Mouse (Mus musculus): ENCODE results near the gene Zfp493. TPM values are rescaled to one million over a fixed set of nuclear protein-coding genes. Genes with fewer than 3 reads are reported as not detected.
"Not testable (repeated sequence)": the region's sequence is repeated elsewhere in the genome, so short reads cannot be mapped to it uniquely, and the experiment has no call there.

Zfp493 gene
- polyA plus RNA-seq, 1 experiment from 2014 or later, result 2.9 TPM

DNA sequence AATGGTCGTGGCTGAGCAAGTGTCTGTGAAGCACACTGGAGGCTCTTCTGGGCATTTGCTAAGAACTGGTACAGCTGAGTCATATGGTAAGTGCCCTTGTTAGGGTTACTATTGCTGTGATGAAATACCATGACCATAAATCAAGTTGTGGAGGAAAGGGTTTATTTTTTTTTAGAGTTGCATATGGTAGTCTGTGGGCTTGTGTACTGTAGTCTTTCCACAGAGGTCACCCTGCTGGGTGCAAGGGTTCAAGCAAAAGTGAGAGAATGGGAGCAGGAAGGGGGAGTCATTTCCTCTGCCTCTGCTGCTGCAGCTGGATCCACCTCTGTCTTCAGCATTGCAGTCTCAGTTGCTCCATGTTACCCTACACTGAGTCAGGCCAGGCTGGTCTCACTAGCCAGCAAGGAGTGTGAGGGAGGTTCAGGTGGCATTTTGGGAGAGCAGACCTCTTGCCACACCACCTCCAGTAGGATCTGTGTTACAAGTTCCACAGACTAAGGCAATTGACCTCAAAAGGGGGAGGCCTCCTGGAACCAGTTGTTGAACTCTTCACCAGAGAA, 32.2 kb downstream of the Zfp493 start:
- Histone ChIP-seq H3K36me3 (no peaks in the 10 kb centered on the region), H3K27ac (no peak overlapping the region), H3K4me1 (no peaks in the 10 kb centered on the region), H3K27me3 (no peaks in the 10 kb centered on the region), H3K4me2 (no peak overlapping the region), H3K9ac (no peak overlapping the region), H3K9me3 (no peaks in the 10 kb centered on the region), H3K4me3 (no peak overlapping the region)
- 31% methylated on average over 1 of the region's 1 CpGs for WGBS
- ATAC-seq (ENCODE audit: borderline replicate concordance, extremely low read depth, low FRiP score, low TSS enrichment), result no peak

DNA sequence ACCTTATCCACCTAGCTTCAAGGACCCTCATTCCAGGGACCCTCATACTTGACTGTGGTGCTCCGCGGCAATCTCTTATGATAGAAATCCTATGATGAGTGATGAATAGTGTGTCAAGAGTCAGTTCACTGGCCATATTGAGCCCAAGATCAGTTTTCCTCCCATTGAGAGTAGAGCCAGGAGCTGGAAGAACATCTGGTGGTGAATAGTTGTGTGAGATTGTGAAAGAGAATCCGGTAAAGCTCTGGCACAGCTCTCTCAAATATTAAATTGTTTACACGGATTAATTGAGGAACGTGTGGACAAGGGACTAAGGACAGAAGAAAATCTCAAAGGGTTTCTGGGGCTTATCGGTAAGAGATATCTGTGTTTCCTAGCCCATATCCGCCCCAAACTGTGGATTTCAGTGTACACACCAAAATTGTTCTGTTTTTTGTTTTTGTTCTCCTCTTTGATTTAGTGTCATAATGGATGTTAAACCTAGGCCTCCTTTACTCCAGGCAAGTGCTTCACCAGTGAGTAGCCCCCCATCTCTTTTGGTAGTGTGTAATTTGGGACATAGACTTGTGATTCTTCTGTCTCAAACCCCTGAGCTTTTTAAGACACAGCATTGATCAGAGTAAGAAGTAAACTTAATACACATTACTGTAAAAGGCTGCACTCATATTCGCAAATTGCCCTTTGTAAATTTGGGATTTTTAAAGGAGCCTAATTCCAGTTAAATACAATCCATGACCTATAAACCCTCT, 33.6 kb downstream of the Zfp493 start:
- Histone ChIP-seq H3K4me3 (peak overlapping the region; percentile 73), H3K36me3 (no peaks in the 10 kb centered on the region), H3K27me3 (no peaks in the 10 kb centered on the region), H3K9ac (peak overlapping the region; percentile 66; the same call in 1 of the 2 replicates), H3K27ac (peak overlapping the region; percentile 89; the same call in 1 of the 2 replicates), H3K4me1 (no peaks in the 10 kb centered on the region), H3K9me3 (no peaks in the 10 kb centered on the region), H3K4me2 (peak overlapping the region; percentile 72)
- ATAC-seq (ENCODE audit: borderline replicate concordance, extremely low read depth, low FRiP score, low TSS enrichment), result peak; percentile 19; the same call in 1 of the 2 replicates
- WGBS, result 78% methylated on average over 8 of the region's 8 CpGs

DNA sequence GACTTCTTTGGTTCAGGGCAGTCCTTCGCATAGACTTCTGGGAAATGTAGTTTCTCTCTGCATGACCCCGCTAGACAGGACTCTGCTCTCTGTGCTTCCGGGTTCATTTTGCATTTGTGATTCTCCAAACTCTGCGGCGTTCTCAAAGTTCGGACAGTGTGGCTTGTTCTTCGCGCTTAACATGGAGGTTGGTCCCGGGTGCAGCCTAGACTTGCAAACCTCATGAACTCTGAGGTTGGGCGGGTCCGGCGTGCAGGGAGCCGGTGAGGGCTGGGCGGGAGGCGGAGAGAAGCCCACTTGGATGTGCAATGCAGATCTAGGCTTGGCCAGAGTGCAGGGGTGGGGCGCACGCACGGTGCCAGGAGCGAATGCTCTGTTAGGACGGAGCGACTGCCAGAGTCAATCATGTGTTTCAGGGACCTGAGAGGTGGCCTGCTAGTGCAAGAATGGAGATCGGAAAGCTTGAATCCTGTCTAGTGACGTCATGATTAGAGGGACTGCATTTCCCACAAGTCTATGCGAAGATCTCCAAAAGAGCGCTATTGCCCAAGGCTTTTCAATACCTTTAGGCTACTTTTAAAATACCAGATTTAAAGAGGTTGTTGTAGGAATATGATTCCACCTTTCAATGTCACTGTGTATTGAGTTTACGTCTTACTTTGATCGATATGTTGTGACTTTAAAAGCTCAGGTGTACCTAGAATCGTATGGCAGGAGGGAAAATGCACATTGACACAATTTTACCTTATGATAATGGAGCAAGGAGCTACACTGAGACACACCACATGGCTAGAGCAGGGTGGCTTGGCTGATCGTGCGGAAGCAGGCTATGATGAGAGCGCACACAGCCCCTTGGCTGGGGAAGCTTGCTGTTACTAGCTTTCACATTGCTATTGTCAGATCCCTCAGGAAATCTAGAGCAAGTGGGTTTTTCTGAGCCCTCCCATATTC, 34.5 kb downstream of the Zfp493 start, which contains the start of gene Zfp273:
Gene Zfp273 (plus strand): TSS at position 31 of the 951 bp plus-strand sequence.
- WGBS, result 4% methylated on average over 31 of the region's 31 CpGs
- peak; percentile 95 for ATAC-seq (ENCODE audit: borderline replicate concordance, extremely low read depth, low FRiP score, low TSS enrichment)
- Histone ChIP-seq H3K9me3 (no peaks in the 10 kb centered on the region), H3K27ac (peak within 1 kb of the TSS; percentile 89), H3K9ac (peak within 1 kb of the TSS; percentile 66), H3K27me3 (no peaks in the 10 kb centered on the region), H3K4me3 (peak within 1 kb of the TSS; percentile 73), H3K4me1 (no peaks in the 10 kb centered on the region), H3K36me3 (0 out of 2 replicates have a peak, but pooled peaks cover 5% of the 10 kb centered on the region), H3K4me2 (peak within 1 kb of the TSS; percentile 72)

DNA sequence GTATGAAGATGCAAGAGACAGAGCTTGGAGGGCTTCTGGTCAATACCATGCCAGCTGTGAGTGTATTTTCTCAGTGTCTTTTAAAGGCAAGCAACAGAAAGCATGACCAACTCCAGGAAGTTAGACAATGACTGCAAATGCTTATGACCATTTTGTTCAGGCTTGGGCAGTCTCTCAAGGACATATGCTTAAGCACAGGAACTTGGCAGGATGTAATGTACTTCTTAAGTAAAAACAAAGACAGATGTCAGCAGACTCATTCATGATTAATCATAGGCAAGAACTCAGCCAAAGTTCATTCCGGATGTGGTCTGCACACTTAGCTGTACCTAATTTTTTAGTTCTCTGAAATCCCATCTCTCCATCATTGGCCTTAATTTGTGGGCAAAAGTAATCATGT, 39.1 kb downstream of the Zfp493 start:
- no peak for ATAC-seq (ENCODE audit: borderline replicate concordance, extremely low read depth, low FRiP score, low TSS enrichment)
- H3K27ac ChIP-seq, result 0 out of 2 replicates have a peak overlapping the region, but pooled peaks have one; percentile 4
- no peaks in the 10 kb centered on the region for H3K27me3 ChIP-seq
- no peaks in the 10 kb centered on the region for H3K4me1 ChIP-seq
- no peak overlapping the region for H3K4me3 ChIP-seq
- no peak overlapping the region for H3K4me2 ChIP-seq
- H3K9ac ChIP-seq, result no peak overlapping the region
- WGBS, result 68% methylated on average over 1 of the region's 1 CpGs
- H3K36me3 ChIP-seq, result peaks cover 9% of the 10 kb centered on the region; the same call in 1 of the 2 replicates
- no peaks in the 10 kb centered on the region for H3K9me3 ChIP-seq

DNA sequence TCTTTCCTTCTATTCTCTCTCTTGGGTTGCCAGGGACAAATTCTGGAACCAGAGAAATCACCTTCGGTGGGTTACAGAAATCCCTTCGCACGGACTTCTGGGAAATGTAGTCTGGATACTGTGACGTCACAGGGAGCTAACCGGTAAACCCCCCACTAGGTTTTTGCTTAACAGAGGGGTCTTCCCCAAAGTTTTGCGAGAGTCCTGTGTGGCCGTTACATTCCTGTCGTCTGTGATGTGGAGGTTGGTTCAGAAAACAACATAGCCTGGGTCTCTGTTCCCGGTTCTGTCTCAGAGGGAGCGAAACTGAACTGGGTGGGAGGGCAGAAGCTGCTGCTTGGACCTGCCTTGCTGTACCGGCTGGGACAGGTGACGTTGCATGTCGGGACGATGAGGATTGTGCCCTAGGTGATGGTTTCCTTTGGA, 51.4 kb downstream of the Zfp493 start, which contains the start of gene Gm10037:
Gene Gm10037 (plus strand): TSS at position 196 of the 426 bp plus-strand sequence.
- no peak within 1 kb of the TSS for H3K27ac ChIP-seq
- ATAC-seq (ENCODE audit: borderline replicate concordance, extremely low read depth, low FRiP score, low TSS enrichment), result peak; percentile 81; the same call in 1 of the 2 replicates
- H3K36me3 ChIP-seq, result peaks cover 8% of the 10 kb centered on the region

DNA sequence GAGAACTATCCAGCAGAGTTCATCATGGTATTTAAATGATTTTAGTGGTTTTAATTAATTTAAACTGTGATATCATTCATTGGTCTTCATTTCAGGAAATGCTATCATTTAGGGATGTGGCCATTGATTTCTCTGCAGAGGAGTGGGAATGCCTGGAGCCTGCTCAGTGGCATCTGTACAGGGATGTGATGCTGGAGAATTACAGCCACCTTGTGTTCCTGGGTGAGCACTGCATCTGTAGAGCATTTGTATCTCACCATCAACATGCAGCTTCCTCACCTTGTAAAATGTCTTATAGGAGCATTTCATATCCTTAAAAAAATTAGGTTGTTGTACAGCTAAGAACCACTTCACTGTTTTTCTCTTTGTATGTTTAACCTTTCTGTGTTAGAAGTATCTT, 53.6 kb downstream of the Zfp493 start:
- H3K4me1 ChIP-seq; H3K4me3 ChIP-seq; H3K9ac ChIP-seq; ATAC-seq (ENCODE audit: borderline replicate concordance, extremely low read depth, low FRiP score, low TSS enrichment); H3K4me2 ChIP-seq; H3K9me3 ChIP-seq; H3K27me3 ChIP-seq; H3K36me3 ChIP-seq; H3K27ac ChIP-seq: not testable (repeated sequence)

More for the DNA sequence above, 51.4 kb downstream of the Zfp493 start, which contains the start of gene Gm10037:
- Histone ChIP-seq H3K9ac (peak within 1 kb of the TSS; percentile 55), H3K27me3 (no peaks in the 10 kb centered on the region), H3K4me1 (no peaks in the 10 kb centered on the region), H3K9me3 (peaks cover 7% of the 10 kb centered on the region; the same call in 1 of the 2 replicates), H3K4me2 (peak within 1 kb of the TSS; percentile 75), H3K4me3 (peak within 1 kb of the TSS; percentile 58)
- WGBS, result 2% methylated on average over 14 of the region's 14 CpGs

Other genes with a start within 250 kb of the Zfp493 start
- gene Zfp748, start 225.9 kb upstream of the Zfp493 start, polyA plus RNA-seq (2015; fragmentation: Nextera tagmentation; extraction: Ambion mirVana), result 14.5 and 14.7 TPM in 2 replicates
- gene Zfp729b, start 170.0 kb upstream of the Zfp493 start, polyA plus RNA-seq (2015; fragmentation: Nextera tagmentation; extraction: Ambion mirVana), result 3.5 and 4.4 TPM in 2 replicates
- gene Gm49345, start 141.9 kb upstream of the Zfp493 start, polyA plus RNA-seq (2015; fragmentation: Nextera tagmentation; extraction: Ambion mirVana), result not detected in 2 replicates
- gene Zfp729a, start 141.9 kb upstream of the Zfp493 start, polyA plus RNA-seq (2015; fragmentation: Nextera tagmentation; extraction: Ambion mirVana), result 2.4 and 2.7 TPM in 2 replicates
- 11.0 and 12.1 TPM in 2 replicates for gene Zfp738, start 92.6 kb upstream of the Zfp493 start, polyA plus RNA-seq (2015; fragmentation: Nextera tagmentation; extraction: Ambion mirVana)
- gene Zfp65, start 50.5 kb upstream of the Zfp493 start, polyA plus RNA-seq (2015; fragmentation: Nextera tagmentation; extraction: Ambion mirVana), result 6.1 and 6.6 TPM in 2 replicates
- gene Zfp85, start 24.5 kb upstream of the Zfp493 start, polyA plus RNA-seq (2015; fragmentation: Nextera tagmentation; extraction: Ambion mirVana), result 5.6 and 6.4 TPM in 2 replicates
- gene Zfp273, start 34.0 kb downstream of the Zfp493 start, polyA plus RNA-seq (2015; fragmentation: Nextera tagmentation; extraction: Ambion mirVana), result 7.6 and 8.7 TPM in 2 replicates
- 1.9 and 2.2 TPM in 2 replicates for gene Gm10037, start 51.4 kb downstream of the Zfp493 start, polyA plus RNA-seq (2015; fragmentation: Nextera tagmentation; extraction: Ambion mirVana)
- gene BC048507, start 83.6 kb downstream of the Zfp493 start, polyA plus RNA-seq (2015; fragmentation: Nextera tagmentation; extraction: Ambion mirVana), result not detected in 2 replicates

Measured in lung, embryonic 15.5 days (tissue).